In the genomic region with DNA sequence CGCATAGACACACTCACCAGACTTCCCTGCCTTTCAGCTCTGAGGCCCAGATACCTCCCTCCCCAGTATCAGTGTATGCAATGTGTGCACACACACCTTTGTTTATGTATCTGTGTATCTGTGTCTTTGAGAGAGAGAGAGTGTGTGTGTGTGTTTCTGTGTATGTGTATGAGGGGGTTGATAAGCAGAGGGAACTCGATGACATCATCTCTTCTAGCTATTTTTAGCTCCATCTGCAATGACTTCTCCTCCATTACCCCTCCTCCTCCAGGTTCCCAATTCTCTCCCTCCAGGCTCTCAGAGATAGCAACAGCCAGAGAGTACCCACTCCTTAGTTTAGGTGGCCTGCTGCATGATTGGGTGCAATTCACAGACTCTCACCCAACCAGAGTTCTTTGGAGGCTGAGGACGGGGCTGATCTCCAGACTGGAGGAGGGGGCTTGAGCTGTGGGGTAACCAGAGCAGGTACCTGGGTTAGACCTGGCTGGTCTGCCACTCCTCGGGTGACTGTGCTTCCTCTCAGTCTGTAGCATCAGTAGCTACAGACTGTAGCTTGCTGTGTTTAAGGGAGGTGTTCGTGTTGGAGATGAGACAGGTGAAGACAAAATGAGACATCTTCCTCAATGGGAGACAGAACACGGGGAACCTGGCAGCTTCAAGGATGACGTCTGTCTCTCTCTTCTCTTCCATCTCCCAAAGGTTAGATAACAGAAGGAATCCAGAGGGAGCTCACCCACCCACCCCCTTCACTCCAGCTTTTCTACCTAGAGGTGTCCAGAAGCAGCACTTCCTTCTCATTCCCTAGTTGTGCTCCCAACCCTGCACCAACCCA, we compare ENCODE assay signal across 8 mouse cellular contexts. TPM values are rescaled to one million over a fixed set of nuclear protein-coding genes. Genes with fewer than 3 reads are reported as not detected.
DNase-seq lines count a peak whose midpoint lies in the region; ATAC-seq and TF ChIP-seq lines count a peak whose summit lies in the region.

No protein-coding gene starts in this region.

- peak; percentile 40 for DNase-seq in lung, embryonic 14.5 days
- no peak for DNase-seq in lung, adult 18-20 months
- peak; percentile 94 for DNase-seq in cerebellum, adult 9-10 months
- peak; percentile 26 to 59 (median 37) for DNase-seq in liver, embryonic 14.5 days (ENCODE audit: low read depth in 3 of 3, low spot score in 3 of 3)
- peak; percentile 70 for DNase-seq in right cerebral cortex, postnatal 25 days
- DNase-seq in urinary bladder, postnatal 36 days (ENCODE audit: low spot score in 2 of 2) = no peak
- no peak for DNase-seq in layer of hippocampus, adult 11-12 months (ENCODE audit: low spot score)

- TF ChIP-seq EP300 in liver, embryonic 14.5 days (IDR thresholded peaks at IDR 0.05; ENCODE audit: low read depth) = peak; percentile 66

- no peaks in the 10 kb centered on the region for H3K36me3 ChIP-seq in lung, embryonic 14.5 days (ENCODE audit: insufficient read depth)
- H3K36me3 ChIP-seq in heart, embryonic 15.5 days = no peaks in the 10 kb centered on the region
- no peaks in the 10 kb centered on the region for H3K36me3 ChIP-seq in liver, embryonic 14.5 days (replicated peaks; ENCODE audit: control insufficient read depth, insufficient read depth, low read depth)

- WGBS in lung, embryonic 14.5 days = 37% methylated on average over 7 of the region's 7 CpGs
- WGBS in heart, embryonic 15.5 days = 31% methylated on average over 7 of the region's 7 CpGs
- 18% methylated on average over 7 of the region's 7 CpGs for WGBS in liver, embryonic 14.5 days (ENCODE audit: insufficient replicate concordance)

- TF ChIP-seq CTCF in lung, embryonic 14.5 days (IDR thresholded peaks at IDR 0.05; ENCODE audit: low read depth) = no peak
- TF ChIP-seq CTCF in liver, embryonic 14.5 days (IDR thresholded peaks at IDR 0.05; ENCODE audit: low read depth) = no peak

- H3K27me3 ChIP-seq in lung, embryonic 14.5 days (ENCODE audit: insufficient read depth, low read length) = no peaks in the 10 kb centered on the region
- H3K27me3 ChIP-seq in heart, embryonic 15.5 days = no peaks in the 10 kb centered on the region
- H3K27me3 ChIP-seq in liver, embryonic 14.5 days (ENCODE audit: control insufficient read depth, insufficient read depth, low read length) = no peaks in the 10 kb centered on the region

- peak overlapping the region; percentile 94 for H3K27ac ChIP-seq in lung, embryonic 14.5 days (ENCODE audit: low read depth)
- peak overlapping the region; percentile 86 for H3K27ac ChIP-seq in heart, embryonic 15.5 days
- no peak overlapping the region for H3K27ac ChIP-seq in liver, embryonic 14.5 days

- peak overlapping the region; percentile 38 for H3K9ac ChIP-seq in lung, embryonic 14.5 days
- 0 out of 2 replicates have a peak overlapping the region, but pooled peaks have one; percentile 40 for H3K9ac ChIP-seq in heart, embryonic 15.5 days
- H3K9ac ChIP-seq in liver, embryonic 14.5 days (replicated peaks) = no peak overlapping the region

- peaks cover 15% of the 10 kb centered on the region for H3K4me1 ChIP-seq in lung, embryonic 14.5 days (ENCODE audit: insufficient read depth)
- peaks cover 37% of the 10 kb centered on the region for H3K4me1 ChIP-seq in heart, embryonic 15.5 days (replicated peaks)
- H3K4me1 ChIP-seq in liver, embryonic 14.5 days (replicated peaks; ENCODE audit: control insufficient read depth in 2 of 2, insufficient read depth in 2 of 2, low read length in 1 of 2) = peaks cover 18 to 24% of the 10 kb centered on the region in 2 experiments

- peak; percentile 33 for ATAC-seq in lung, embryonic 14.5 days (ENCODE audit: insufficient read depth)
- peak; percentile 53 for ATAC-seq in heart, embryonic 15.5 days (replicated peaks; ENCODE audit: insufficient number of reproducible peaks, insufficient read depth, low FRiP score, low read depth)
- peak; percentile 87 for ATAC-seq in liver, embryonic 14.5 days (ENCODE audit: insufficient read depth)

- H3K4me3 ChIP-seq in lung, embryonic 14.5 days (ENCODE audit: low read depth, low read length) = peak overlapping the region; percentile 21
- peak overlapping the region; percentile 28 for H3K4me3 ChIP-seq in heart, embryonic 15.5 days
- no peak overlapping the region for H3K4me3 ChIP-seq in liver, embryonic 14.5 days (ENCODE audit: insufficient read depth in 1 of 2, low read depth in 2 of 2, low read length in 2 of 2)

- H3K9me3 ChIP-seq in lung, embryonic 14.5 days (ENCODE audit: low read depth, low read length) = no peaks in the 10 kb centered on the region
- no peaks in the 10 kb centered on the region for H3K9me3 ChIP-seq in heart, embryonic 15.5 days (replicated peaks)
- H3K9me3 ChIP-seq in liver, embryonic 14.5 days (ENCODE audit: control insufficient read depth, low read length) = no peaks in the 10 kb centered on the region

- H3K4me2 ChIP-seq in lung, embryonic 14.5 days = peak overlapping the region; percentile 58
- H3K4me2 ChIP-seq in heart, embryonic 15.5 days = peak overlapping the region; percentile 60
- H3K4me2 ChIP-seq in liver, embryonic 14.5 days (ENCODE audit: low read depth) = peak overlapping the region; percentile 40

RNA-seq across cellular contexts. Expression of a gene that starts 2.7 kb away (rescaled TPM):
- not detected in 2 replicates for polyA plus RNA-seq in lung, embryonic 14.5 days (2014; fragmentation: Nextera tagmentation; extraction: Ambion mirVana)
- not detected in 2 replicates for polyA plus RNA-seq in heart, embryonic 15.5 days (2015; fragmentation: Nextera tagmentation; extraction: Ambion mirVana)
- not detected in 2 replicates for polyA plus RNA-seq in liver, embryonic 14.5 days (2012; rRNA removed)
- polyA plus RNA-seq in liver, embryonic 14.5 days (2014; fragmentation: Nextera tagmentation; extraction: Ambion mirVana) = not detected in 2 replicates

RNA-seq across cellular contexts. Expression of a gene that starts 2.8 kb away (rescaled TPM):
- not detected in 2 replicates for polyA plus RNA-seq in lung, embryonic 14.5 days (2014; fragmentation: Nextera tagmentation; extraction: Ambion mirVana)
- not detected in 2 replicates for polyA plus RNA-seq in heart, embryonic 15.5 days (2015; fragmentation: Nextera tagmentation; extraction: Ambion mirVana)
- not detected in 2 replicates for polyA plus RNA-seq in liver, embryonic 14.5 days (2012; rRNA removed)
- not detected in 2 replicates for polyA plus RNA-seq in liver, embryonic 14.5 days (2014; fragmentation: Nextera tagmentation; extraction: Ambion mirVana)

RNA-seq across cellular contexts. Expression of a gene that starts 8.5 kb away (rescaled TPM):
- 7.0 and 7.5 TPM in 2 replicates for polyA plus RNA-seq in lung, embryonic 14.5 days (2014; fragmentation: Nextera tagmentation; extraction: Ambion mirVana)
- 0.94 and 2.3 TPM in 2 replicates for polyA plus RNA-seq in heart, embryonic 15.5 days (2015; fragmentation: Nextera tagmentation; extraction: Ambion mirVana)
- 0.12 TPM in 1 of 2 replicates, not detected in the other for polyA plus RNA-seq in liver, embryonic 14.5 days (2012; rRNA removed)
- polyA plus RNA-seq in liver, embryonic 14.5 days (2014; fragmentation: Nextera tagmentation; extraction: Ambion mirVana) = not detected in 2 replicates

RNA-seq across cellular contexts. Expression of a gene that starts 24.8 kb away (rescaled TPM):
- polyA plus RNA-seq in lung, embryonic 14.5 days (2014; fragmentation: Nextera tagmentation; extraction: Ambion mirVana) = 2.5 and 3.4 TPM in 2 replicates
- 2.0 and 2.2 TPM in 2 replicates for polyA plus RNA-seq in heart, embryonic 15.5 days (2015; fragmentation: Nextera tagmentation; extraction: Ambion mirVana)
- polyA plus RNA-seq in liver, embryonic 14.5 days (2012; rRNA removed) = 0.06 and 0.10 TPM in 2 replicates
- polyA plus RNA-seq in liver, embryonic 14.5 days (2014; fragmentation: Nextera tagmentation; extraction: Ambion mirVana) = 0.10 and 0.18 TPM in 2 replicates

RNA-seq across cellular contexts. Expression of a gene that starts 45.5 kb away (rescaled TPM):
- polyA plus RNA-seq in lung, embryonic 14.5 days (2014; fragmentation: Nextera tagmentation; extraction: Ambion mirVana) = 26.4 and 28.7 TPM in 2 replicates
- polyA plus RNA-seq in heart, embryonic 15.5 days (2015; fragmentation: Nextera tagmentation; extraction: Ambion mirVana) = 9.9 and 10.8 TPM in 2 replicates
- polyA plus RNA-seq in liver, embryonic 14.5 days (2012; rRNA removed) = 0.77 and 0.89 TPM in 2 replicates
- 0.57 and 1.0 TPM in 2 replicates for polyA plus RNA-seq in liver, embryonic 14.5 days (2014; fragmentation: Nextera tagmentation; extraction: Ambion mirVana)

Comparison
In these comparisons a context has a peak if more than half of its experiments do, and no peak if none do; other contexts are left out.
1. DNase-seq: peak in lung, embryonic 14.5 days (single experiment), cerebellum, adult 9-10 months (single experiment), liver, embryonic 14.5 days (3 of 3) and right cerebral cortex, postnatal 25 days (single experiment); none in lung, adult 18-20 months (0 of 2), urinary bladder, postnatal 36 days (0 of 2) and layer of hippocampus, adult 11-12 months (single experiment).
2. ATAC-seq: peak in every context shown above with its lines; median percentile 87 in liver, embryonic 14.5 days; 53 in heart, embryonic 15.5 days; 33 in lung, embryonic 14.5 days.
3. H3K4me3 ChIP-seq: peak in lung, embryonic 14.5 days (single experiment) and heart, embryonic 15.5 days (single experiment); none in liver, embryonic 14.5 days (0 of 2).
4. Peak in every context shown above with its lines, with median percentiles within 50 percentile points of each other: H3K4me2 ChIP-seq.